ENCODE assay signal across 8 mouse cellular contexts in genomic region chr3:41182036-41182899, GRCm38 (mm10).
DNase-seq lines count a peak whose midpoint lies in the region; ATAC-seq lines count a peak whose summit lies in the region.

No protein-coding gene starts in this region.

- ATAC-seq in inflammation-experienced regulatory T-cells, adult 6 months, result peak; percentile 48
- ATAC-seq in megakaryocyte-erythroid progenitor cell, adult 5-6 weeks (replicated peaks; ENCODE audit: low FRiP score, low TSS enrichment, poor library complexity, severe bottlenecking), result peak; percentile 68

- peak; percentile 83 to 94 for DNase-seq in adrenal gland, adult (ENCODE audit: inconsistent age in 2 of 2, low spot score in 1 of 2)
- DNase-seq in embryo, embryonic 10.5 days (ENCODE audit: low spot score), result peak; percentile 90
- peak; percentile 71 for DNase-seq in gastrocnemius, postnatal 25 days
- peak; percentile 42 to 86 for DNase-seq in left cerebral cortex, adult 9 months (ENCODE audit: low spot score in 2 of 2)
- peak; percentile 80 for DNase-seq in right cerebral cortex, postnatal 25 days
- DNase-seq in urinary bladder, postnatal 36 days (ENCODE audit: low spot score in 2 of 2), result peak; percentile 77 to 81

Comparison
In these comparisons a context has a peak if more than half of its experiments do, and no peak if none do; other contexts are left out.
1. Peak in every context shown above with its lines: DNase-seq and ATAC-seq.